Mouse (Mus musculus): Measurements from ENCODE around the gene Rxrb.

DNA sequence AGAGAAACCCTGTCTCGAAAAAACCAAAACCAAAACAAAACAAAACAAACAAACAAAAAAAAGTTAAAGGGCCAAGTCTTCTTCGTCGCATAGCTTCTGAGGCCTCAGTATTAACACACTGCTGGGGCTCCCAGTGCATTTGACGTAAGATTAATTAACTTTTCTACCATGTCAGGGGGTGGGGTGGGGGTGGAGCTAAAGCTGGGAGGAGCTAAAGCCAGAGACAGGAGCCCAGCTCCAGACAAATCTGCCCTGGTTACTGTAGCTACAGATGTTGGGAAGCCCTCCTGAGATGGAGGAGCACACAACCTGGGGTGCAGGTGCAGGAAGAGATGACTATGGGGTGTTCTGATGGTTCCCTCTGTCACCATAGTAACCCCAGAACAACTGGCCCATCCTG, 46.5 kb downstream of the Rxrb start:
- TF ChIP-seq CTCF (IDR thresholded peaks at IDR 0.05; ENCODE audit: low read depth) = no peak
- TF ChIP-seq EP300 (IDR thresholded peaks at IDR 0.05; ENCODE audit: low read depth) = no peak

Measured in liver, embryonic 14.5 days (tissue).